Mouse (Mus musculus) kidney, postnatal 4 days (tissue): ENCODE measurements around the gene Gm21698.
"Not testable (repeated sequence)": the region's sequence is repeated elsewhere in the genome, so short reads cannot be mapped to it uniquely, and the experiment has no call there.

Experiments used
- DNase-seq, 2 experiments: peaks; one replicate each; pipeline ENCODE4 v3.0.0; 2021; ENCODE audit warnings: mixed read lengths in 2 of 2

Gm21698 gene

GRCm38 (mm10) chr5:25988550-25988949 lies at the start of gene Gm21698:
Gm21698 (minus strand) TSS chr5:25988650.
- DNase-seq, result not testable (repeated sequence)

DNA sequence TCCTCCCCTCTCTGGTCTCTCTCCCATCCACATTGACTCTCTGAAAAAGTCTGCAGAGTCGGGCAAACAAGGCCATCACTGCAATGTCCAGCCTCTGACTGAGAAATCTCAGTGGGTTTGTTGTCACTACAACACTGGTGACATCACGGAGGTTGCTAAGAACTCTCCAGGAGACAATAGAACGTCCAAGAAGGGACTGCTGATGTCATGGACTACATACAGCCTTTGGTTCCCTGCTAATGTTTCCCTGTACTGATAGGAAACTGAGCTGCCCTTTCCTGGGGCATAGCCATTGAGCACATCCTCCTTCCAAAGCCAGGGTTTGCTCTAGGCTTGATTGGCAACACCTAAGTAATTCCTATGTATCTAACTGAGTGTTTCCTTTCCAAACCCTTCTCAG lies 34.4 kb upstream of the Gm21698 start, which contains the start of gene Gm5862:
Gm5862 (minus strand) TSS at position 101 of the 400 bp plus-strand sequence.
- not testable (repeated sequence) for DNase-seq

DNA sequence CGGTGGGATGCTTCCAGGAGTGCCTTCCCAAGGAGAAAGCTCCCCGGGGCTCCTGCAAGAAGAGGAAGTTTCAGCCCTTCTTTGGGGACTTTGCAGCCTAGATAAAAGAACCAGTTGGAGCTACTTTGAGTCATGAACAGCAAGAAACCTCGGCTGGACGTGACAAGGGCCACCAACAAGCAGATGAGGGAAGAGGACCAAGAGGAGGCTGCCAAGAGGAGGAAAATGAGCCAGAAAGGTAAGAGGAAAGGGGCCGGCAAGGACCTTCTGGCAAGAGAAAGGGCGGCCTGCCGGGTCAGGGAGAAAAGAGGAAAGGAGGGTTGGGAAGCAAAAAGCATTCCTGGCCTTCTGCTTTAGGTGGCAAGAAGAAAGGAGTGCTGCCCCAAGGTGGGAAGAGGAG lies 19.2 kb upstream of the Gm21698 start:
- DNase-seq, result not testable (repeated sequence)

DNA sequence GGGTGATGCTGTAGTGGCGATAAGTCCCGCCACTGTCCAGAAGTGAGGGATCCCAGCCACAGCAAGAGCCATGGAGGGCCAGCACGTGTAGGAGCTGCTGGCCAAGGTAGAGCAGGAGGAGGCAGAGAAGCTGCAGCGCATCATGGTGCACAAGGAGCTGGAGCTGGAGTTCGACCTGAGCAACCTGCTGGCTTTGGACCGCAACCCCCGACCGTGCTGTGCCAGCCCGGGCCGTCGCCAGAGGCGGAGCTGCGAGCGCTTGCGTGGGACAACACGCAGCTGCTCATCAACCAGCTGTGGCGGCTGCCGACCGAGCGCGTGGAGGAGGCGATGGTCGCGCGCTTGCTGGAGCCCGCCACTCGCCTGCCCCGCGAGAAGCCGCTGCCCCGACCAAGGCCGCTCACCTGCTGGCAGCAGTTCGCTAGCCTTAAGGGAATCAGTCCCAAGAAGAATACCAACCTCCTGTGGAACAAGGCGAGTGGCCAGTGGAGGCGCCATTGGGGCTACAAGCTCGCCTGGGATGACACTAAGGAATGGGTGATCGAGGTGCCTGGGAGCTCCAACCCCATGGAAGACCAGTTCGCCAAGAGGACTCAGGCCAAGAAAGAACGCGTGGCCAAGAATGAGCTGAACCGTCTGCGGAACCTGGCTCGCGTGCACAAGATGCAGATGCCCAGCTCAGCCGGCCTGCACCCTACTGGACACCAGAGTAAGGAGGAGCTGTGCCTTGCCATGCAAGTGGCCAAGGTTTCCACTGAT lies 18.7 kb upstream of the Gm21698 start:
- DNase-seq, result peak; percentile 17 to 35

- not testable (repeated sequence) for DNase-seq
These were observed 16.2 kb upstream of the Gm21698 start, which contains the start of gene Gm1979 for GRCm38 (mm10) chr5:26004698-26005097. Gm1979 (minus strand) TSS chr5:26004798.

DNA sequence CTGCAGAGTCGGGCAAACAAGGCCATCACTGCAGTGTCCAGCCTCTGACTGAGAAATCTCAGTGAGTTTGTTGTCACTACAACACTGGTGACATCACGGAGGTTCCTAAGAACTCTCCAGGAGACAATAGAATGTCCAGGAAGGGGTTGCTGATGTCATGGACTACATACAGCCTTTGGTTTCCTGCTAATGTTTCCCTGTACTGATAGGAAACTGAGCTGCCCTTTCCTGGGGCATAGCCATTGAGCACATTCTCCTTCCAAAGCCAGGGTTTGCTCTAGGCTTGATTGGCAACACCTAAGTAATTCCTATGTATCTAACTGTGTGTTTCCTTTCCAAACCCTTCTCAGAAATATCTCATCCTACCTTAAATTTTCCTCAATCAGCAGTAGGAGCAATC lies 15.9 kb downstream of the Gm21698 start, which contains the start of gene Gm21680:
Gm21680 (minus strand) TSS at position 101 of the 400 bp plus-strand sequence.
- not testable (repeated sequence) for DNase-seq

DNA sequence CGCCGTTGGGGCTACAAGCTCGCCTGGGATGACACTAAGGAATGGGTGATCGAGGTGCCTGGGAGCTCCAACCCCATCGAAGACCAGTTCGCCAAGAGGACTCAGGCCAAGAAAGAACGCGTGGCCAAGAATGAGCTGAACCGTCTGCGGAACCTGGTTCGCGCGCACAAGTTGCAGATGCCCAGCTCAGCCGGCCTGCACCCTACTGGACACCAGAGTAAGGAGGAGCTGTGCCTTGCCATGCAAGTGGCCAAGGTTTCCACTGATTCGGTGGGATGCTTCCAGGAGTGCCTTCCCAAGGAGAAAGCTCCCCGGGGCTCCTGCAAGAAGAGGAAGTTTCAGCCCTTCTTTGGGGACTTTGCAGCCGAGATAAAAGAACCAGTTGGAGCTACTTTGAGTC lies 31.4 kb downstream of the Gm21698 start:
- DNase-seq, result not testable (repeated sequence)

DNA sequence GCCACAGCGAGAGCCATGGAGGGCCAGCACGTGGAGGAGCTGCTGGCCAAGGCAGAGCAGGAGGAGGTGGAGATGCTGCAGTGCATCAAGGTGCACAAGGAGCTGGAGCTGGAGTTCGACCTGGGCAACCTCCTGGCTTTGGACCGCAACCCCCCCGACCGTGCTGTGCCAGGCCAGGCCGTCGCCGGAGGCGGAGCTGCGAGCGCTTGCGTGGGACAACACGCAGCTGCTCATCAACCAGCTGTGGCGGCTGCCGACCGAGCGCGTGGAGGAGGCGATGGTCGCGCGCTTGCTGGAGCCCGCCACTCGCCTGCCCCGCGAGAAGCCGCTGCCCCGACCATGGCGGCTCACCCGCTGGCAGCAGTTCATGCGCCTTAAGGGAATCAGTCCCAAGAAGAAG lies 31.8 kb downstream of the Gm21698 start:
- peak; percentile 4 to 6 for DNase-seq

GRCm38 (mm10) chr5:25954317-25954716 lies 34.1 kb downstream of the Gm21698 start, which contains the start of gene Gm21671:
Gm21671 (minus strand) TSS chr5:25954417.
- not testable (repeated sequence) for DNase-seq

DNA sequence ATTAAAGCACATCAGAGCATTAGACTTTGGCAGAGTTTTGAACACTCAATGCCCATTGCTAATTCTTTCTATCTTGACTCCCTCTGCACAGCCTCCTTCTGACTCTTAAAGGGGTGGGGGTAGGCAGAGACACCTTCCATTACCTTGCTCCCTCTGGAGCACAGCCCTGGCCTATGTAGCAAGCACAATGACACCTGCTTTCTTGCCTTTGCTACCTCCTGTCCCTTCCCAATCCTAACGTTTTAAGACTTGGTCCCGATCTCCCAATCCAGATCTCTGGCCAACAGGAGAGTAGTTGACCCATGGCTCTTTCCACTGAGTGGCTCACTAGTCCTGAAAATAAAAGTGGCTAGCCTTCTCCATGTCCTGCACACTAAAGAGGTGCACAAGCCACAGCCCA lies 43.1 kb downstream of the Gm21698 start:
- not testable (repeated sequence) for DNase-seq

DNA sequence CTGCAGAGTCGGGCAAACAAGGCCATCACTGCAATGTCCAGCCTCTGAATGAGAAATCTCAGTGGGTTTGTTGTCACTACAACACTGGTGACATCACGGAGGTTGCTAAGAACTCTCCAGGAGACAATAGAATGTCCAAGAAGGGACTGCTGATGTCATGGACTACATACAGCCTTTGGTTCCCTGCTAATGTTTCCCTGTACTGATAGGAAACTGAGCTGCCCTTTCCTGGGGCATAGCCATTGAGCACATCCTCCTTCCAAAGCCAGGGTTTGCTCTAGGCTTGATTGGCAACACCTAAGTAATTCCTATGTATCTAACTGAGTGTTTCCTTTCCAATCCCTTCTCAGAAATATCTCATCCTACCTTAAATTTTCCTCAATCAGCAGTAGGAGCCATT lies 46.2 kb downstream of the Gm21698 start, which contains the start of gene Gm21663:
Gm21663 (minus strand) TSS at position 101 of the 400 bp plus-strand sequence.
- not testable (repeated sequence) for DNase-seq
